ENCODE assay signal across 24 mouse cellular contexts in genomic region chr17:32127195-32127594, GRCm38 (mm10). TPM values are rescaled to one million over a fixed set of nuclear protein-coding genes. Genes with fewer than 3 reads are reported as not detected.
A peak's percentile ranks its signal among the peaks of the same experiment; 100 is the strongest.
DNase-seq lines count a peak whose midpoint lies in the region; ATAC-seq and TF ChIP-seq lines count a peak whose summit lies in the region.
"Had no signal": no experiment of that assay in that cellular context is flagged by ENCODE, and none has a peak within 500 bp of the region (broad histone marks: within the 10 kb centered on the region; RNA-seq: fewer than 3 reads in every experiment).

No protein-coding gene starts in this region.

- H3K4me1 ChIP-seq in hindbrain, postnatal 0 days (ENCODE audit: insufficient read depth, low read length), result no peaks in the 10 kb centered on the region
- H3K4me1 ChIP-seq in hindbrain, embryonic 16.5 days (ENCODE audit: control insufficient read depth, insufficient read depth, low read depth, low read length), result no peaks in the 10 kb centered on the region
- peaks cover 4% of the 10 kb centered on the region for H3K4me1 ChIP-seq in lung, adult 2 months (ENCODE audit: control insufficient read depth, insufficient read depth, low read length)
- H3K4me1 ChIP-seq: forebrain, embryonic 13.5 days; hindbrain, embryonic 10.5 days; hindbrain, embryonic 13.5 days had no signal

- peaks cover 3% of the 10 kb centered on the region; the same call in 1 of the 2 replicates for H3K36me3 ChIP-seq in hindbrain, postnatal 0 days (ENCODE audit: insufficient read depth, low read length)
- H3K36me3 ChIP-seq in hindbrain, embryonic 16.5 days (ENCODE audit: control insufficient read depth, insufficient read depth, low read length), result 0 out of 2 replicates have a peak, but pooled peaks cover 2% of the 10 kb centered on the region

- H3K4me3 ChIP-seq in hindbrain, postnatal 0 days (ENCODE audit: low read length), result no peak overlapping the region
- no peak overlapping the region for H3K4me3 ChIP-seq in hindbrain, embryonic 16.5 days (ENCODE audit: low read length)
- H3K4me3 ChIP-seq in lung, adult 2 months (replicated peaks; ENCODE audit: extremely low read depth, low read depth, low read length), result no peak overlapping the region
- H3K4me3 ChIP-seq: forebrain, embryonic 10.5 days; forebrain, embryonic 13.5 days; heart, adult 2 months; heart, embryonic 12.5 days; heart, embryonic 15.5 days; hindbrain, embryonic 10.5 days; hindbrain, embryonic 13.5 days had no signal

- TF ChIP-seq POLR2A in lung, adult 2 months (IDR thresholded peaks at IDR 0.05; ENCODE audit: borderline replicate concordance, extremely low read depth, low read depth, low read length), result no peak

- DNase-seq in hindbrain, postnatal 0 days (ENCODE audit: low spot score), result no peak
- DNase-seq in lung, postnatal 14 days, result peak; percentile 11
- no peak for DNase-seq in lung, adult 2 months
- DNase-seq in brain, adult 2 months (ENCODE audit: low read depth, low spot score), result peak; percentile 35
- no peak for DNase-seq in gastrocnemius, postnatal 4 days (ENCODE audit: low spot score in 2 of 2)
- DNase-seq: adrenal gland, adult 8-10 months; adrenal gland, postnatal 25 days; cerebellum, adult 18-20 months; cerebellum, adult 9-10 months; cerebellum, postnatal 14 days; gastrocnemius, postnatal 10 days; gastrocnemius, postnatal 36 days; heart, adult 2 months; heart, postnatal 10 days; heart, postnatal 36 days had no signal

- no peak overlapping the region for H3K9ac ChIP-seq in hindbrain, postnatal 0 days (replicated peaks; ENCODE audit: low read length)
- no peak overlapping the region for H3K9ac ChIP-seq in hindbrain, embryonic 16.5 days (ENCODE audit: low read depth, low read length)
- H3K9ac ChIP-seq: forebrain, embryonic 13.5 days; heart, embryonic 12.5 days; heart, embryonic 15.5 days; hindbrain, embryonic 13.5 days had no signal

- peak; percentile 20; the same call in 1 of the 2 replicates for TF ChIP-seq CTCF in hindbrain, postnatal 0 days (IDR thresholded peaks at IDR 0.05; ENCODE audit: low read depth)
- no peak for TF ChIP-seq CTCF in lung, adult 2 months (IDR thresholded peaks at IDR 0.05; ENCODE audit: insufficient read depth, low read length)

- H3K9me3 ChIP-seq in hindbrain, postnatal 0 days (ENCODE audit: low read length), result no peaks in the 10 kb centered on the region
- no peaks in the 10 kb centered on the region for H3K9me3 ChIP-seq in hindbrain, embryonic 16.5 days (ENCODE audit: control insufficient read depth, low read length)
- H3K9me3 ChIP-seq: forebrain, embryonic 10.5 days; forebrain, embryonic 13.5 days; heart, embryonic 12.5 days; heart, embryonic 15.5 days; hindbrain, embryonic 10.5 days; hindbrain, embryonic 13.5 days had no signal

- H3K27me3 ChIP-seq in hindbrain, postnatal 0 days (ENCODE audit: insufficient read depth, low read length), result no peaks in the 10 kb centered on the region
- H3K27me3 ChIP-seq in hindbrain, embryonic 16.5 days (replicated peaks; ENCODE audit: control insufficient read depth, insufficient read depth, low read length), result no peaks in the 10 kb centered on the region
- H3K27me3 ChIP-seq: forebrain, embryonic 13.5 days; heart, embryonic 12.5 days; heart, embryonic 15.5 days; hindbrain, embryonic 13.5 days had no signal

- ATAC-seq in hindbrain, postnatal 0 days, result no peak
- no peak for ATAC-seq in hindbrain, embryonic 16.5 days
- ATAC-seq: CD4-positive, CD25-positive, alpha-beta regulatory T cell, adult 4 months; forebrain, embryonic 13.5 days; forebrain, embryonic 16.5 days had no signal

- 85% methylated on average over 2 of the region's 2 CpGs for WGBS in hindbrain, postnatal 0 days
- 100% methylated on average over 2 of the region's 2 CpGs for WGBS in hindbrain, embryonic 16.5 days
- 67% methylated on average over 2 of the region's 2 CpGs for WGBS in lung, adult 2 months

- H3K27ac ChIP-seq in hindbrain, postnatal 0 days, result no peak overlapping the region
- no peak overlapping the region for H3K27ac ChIP-seq in hindbrain, embryonic 16.5 days (ENCODE audit: low read depth, low read length)
- H3K27ac ChIP-seq: forebrain, embryonic 10.5 days; forebrain, embryonic 13.5 days; heart, adult 2 months; heart, embryonic 15.5 days; hindbrain, embryonic 10.5 days; hindbrain, embryonic 13.5 days had no signal

- no peak overlapping the region for H3K4me2 ChIP-seq in hindbrain, postnatal 0 days (ENCODE audit: low read depth, low read length)
- no peak overlapping the region for H3K4me2 ChIP-seq in hindbrain, embryonic 16.5 days (ENCODE audit: low read length)
- H3K4me2 ChIP-seq: forebrain, embryonic 13.5 days; heart, embryonic 12.5 days; heart, embryonic 15.5 days; hindbrain, embryonic 13.5 days had no signal

RNA-seq across cellular contexts. Expression of gene Notch3, which starts 39.5 kb away (rescaled TPM):
- 56.3 and 68.1 TPM in 2 replicates for total RNA-seq in hindbrain, postnatal 0 days (2014; rRNA removed)
- 5.8 and 6.5 TPM in 2 replicates for polyA plus RNA-seq in hindbrain, postnatal 0 days (2015; fragmentation: Nextera tagmentation; extraction: Ambion mirVana)
- polyA plus RNA-seq in hindbrain, embryonic 16.5 days (2015; fragmentation: Nextera tagmentation; extraction: Ambion mirVana), result 7.2 and 8.6 TPM in 2 replicates
- 98.6 and 107 TPM in 2 replicates for polyA plus RNA-seq in lung, adult 2 months (2012; rRNA removed)
- 10 to 100 TPM; 68.4 to 68.9 TPM for total RNA-seq in gastrocnemius, postnatal 4 days (2021)

Comparison
In these comparisons a context has a peak if more than half of its experiments do, and no peak if none do; other contexts are left out.
1. DNase-seq: peak in lung, postnatal 14 days (single experiment) and brain, adult 2 months (single experiment); none in hindbrain, postnatal 0 days (single experiment), lung, adult 2 months (single experiment) and gastrocnemius, postnatal 4 days (0 of 2).
2. RNA of gene Notch3, which starts 39.5 kb away (polyA plus RNA-seq): 98.6 to 107 TPM in lung, adult 2 months; 7.2 to 8.6 TPM in hindbrain, embryonic 16.5 days and 5.8 to 6.5 TPM in hindbrain, postnatal 0 days; every median in the first group is over 10 times any median in the second.